Mouse (Mus musculus): ENCODE measurements at regions not wholly inside any gene's neighbourhood (a gene's known extent, or its start where the extent isn't known, plus 50 kb on each side); places are given as distances from the start of the nearest gene placed in this dataset.

DNA sequence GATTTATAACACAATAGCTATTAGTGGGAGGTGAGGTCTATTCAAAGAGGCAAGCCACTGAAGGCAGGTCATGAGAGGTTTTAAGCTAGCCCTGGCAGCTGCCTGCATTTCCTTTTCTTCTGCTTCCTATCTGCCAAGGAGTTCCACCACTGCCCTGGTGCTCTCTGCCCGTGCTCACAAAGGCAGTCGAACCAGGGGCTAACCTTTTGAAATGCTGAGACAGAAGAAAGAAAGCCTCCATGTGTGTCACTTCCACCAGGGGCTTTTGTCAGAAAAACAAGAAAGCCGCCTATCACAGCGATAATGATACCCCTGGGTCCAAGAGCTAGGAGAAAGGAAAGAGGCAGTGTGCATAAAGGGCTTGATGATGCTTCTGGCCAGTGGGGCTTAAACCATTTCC is 609.9 kb upstream of the Cdh11 start:
- TF ChIP-seq CHD2 (IDR thresholded peaks at IDR 0.05; ENCODE audit: low read depth, low read length) = no peak
- TF ChIP-seq ZNF384 (IDR thresholded peaks at IDR 0.05; ENCODE audit: low read depth, low read length) = no peak
- TF ChIP-seq ZC3H11A (IDR thresholded peaks at IDR 0.05; ENCODE audit: borderline replicate concordance, low read depth, low read length) = no peak
- TF ChIP-seq MAFK (IDR thresholded peaks at IDR 0.05; ENCODE audit: insufficient read depth, low read depth, low read length) = no peak
